Mouse (Mus musculus): ENCODE results near the gene Gal.

- peak; percentile 68 for TF ChIP-seq CTCF (IDR thresholded peaks at IDR 0.05; ENCODE audit: extremely low read depth, insufficient read length, insufficient replicate concordance, low read depth, low read length)
- TF ChIP-seq POLR2A (IDR thresholded peaks at IDR 0.05; ENCODE audit: low read depth, low read length): no peak
Observed at GRCm38 (mm10) chr19:3389089-3389488, 25.3 kb downstream of the Gal start.
